Mouse (Mus musculus): ENCODE data around the gene Tex21.
"Not testable (repeated sequence)": the region's sequence is repeated elsewhere in the genome, so short reads cannot be mapped to it uniquely, and the experiment has no call there.

GRCm38 (mm10) chr12:76152389-76152788 lies 94.2 kb downstream of the Tex21 start:
- TF ChIP-seq CTCF, EP300 (IDR thresholded peaks at IDR 0.05; ENCODE audit: low read depth): not testable (repeated sequence)

Data from heart, postnatal 0 days (tissue).